Mouse (Mus musculus) limb, embryonic 11.5 days (tissue): ENCODE results near the gene Aak1. TPM values are rescaled to one million over a fixed set of nuclear protein-coding genes. Genes with fewer than 3 reads are reported as not detected.

Source experiments
- ATAC-seq: fragments of 200-750 bp; cut with Nextera tagmentation; 2 replicates; pipeline ENCODE4 v1.8.0; 2017; ENCODE audit warnings: low read depth; ENCODE audit not compliant: insufficient number of reproducible peaks, low FRiP score, low TSS enrichment
- DNase-seq: peaks from one replicate; pipeline ENCODE4 v3.0.0-alpha.2; 2015; ENCODE audit warnings: low spot score
- H3K27ac ChIP-seq: fragments of 300-500 bp; sonication (generic); replicated peaks from 2 replicates; pipeline ENCODE4 v1.5.1; 2014; ENCODE audit warnings: low read depth, mild to moderate bottlenecking, low read length
- H3K27me3 ChIP-seq: fragments of 300-500 bp; sonication (generic); 2 replicates; pipeline ENCODE4 v1.6.1; 2014; ENCODE audit warnings: mild to moderate bottlenecking, low read length, mixed read lengths; ENCODE audit not compliant: control insufficient read depth, insufficient read depth
- H3K36me3 ChIP-seq: fragments of 300-500 bp; sonication (generic); 2 replicates; pipeline ENCODE4 v1.6.1; 2014; ENCODE audit warnings: mild to moderate bottlenecking, low read length, moderate library complexity, mixed read lengths; ENCODE audit not compliant: control insufficient read depth, insufficient read depth
- H3K4me1 ChIP-seq: fragments of 300-500 bp; sonication (generic); 2 replicates; pipeline ENCODE4 v1.6.1; 2014; ENCODE audit warnings: low read length, mixed read lengths; ENCODE audit not compliant: control insufficient read depth, insufficient read depth
- H3K4me2 ChIP-seq: fragments of 300-500 bp; sonication (generic); 2 replicates; pipeline ENCODE4 v1.6.1; 2014; ENCODE audit warnings: low read depth, mild to moderate bottlenecking, moderate library complexity; ENCODE audit not compliant: severe bottlenecking
- H3K4me3 ChIP-seq: fragments of 300-500 bp; sonication (generic); 2 replicates; pipeline ENCODE4 v1.5.1; 2014; ENCODE audit warnings: low read depth, low read length
- H3K9ac ChIP-seq: fragments of 300-500 bp; sonication (generic); 2 replicates; pipeline ENCODE4 v1.6.1; 2014; ENCODE audit warnings: mild to moderate bottlenecking, low read length
- H3K9me3 ChIP-seq: fragments of 300-500 bp; sonication (generic); 2 replicates; pipeline ENCODE4 v1.6.1; 2016; ENCODE audit warnings: low read length; ENCODE audit not compliant: control insufficient read depth
- WGBS: fragments of 180-500 bp; shearing (Covaris S2); extraction: QIAGEN DNeasy Blood & Tissue Kit; methylation state at CpG from one replicate; pipeline ENCODE4 v1.1.7; 2014; 5-methylcytosine and 5-hydroxymethylcytosine counted together
- polyA plus RNA-seq: library from polyadenylated mRNA; unstranded; fragments of >200 nt; fragmentation: Nextera tagmentation; extraction: Ambion mirVana; gene quantifications from 2 replicates; pipeline ENCODE4 v1.2.1, GENCODE M21; 2014

The Aak1 gene
- polyA plus RNA-seq, 1 experiment from 2014 or later: 14.1 TPM

DNA sequence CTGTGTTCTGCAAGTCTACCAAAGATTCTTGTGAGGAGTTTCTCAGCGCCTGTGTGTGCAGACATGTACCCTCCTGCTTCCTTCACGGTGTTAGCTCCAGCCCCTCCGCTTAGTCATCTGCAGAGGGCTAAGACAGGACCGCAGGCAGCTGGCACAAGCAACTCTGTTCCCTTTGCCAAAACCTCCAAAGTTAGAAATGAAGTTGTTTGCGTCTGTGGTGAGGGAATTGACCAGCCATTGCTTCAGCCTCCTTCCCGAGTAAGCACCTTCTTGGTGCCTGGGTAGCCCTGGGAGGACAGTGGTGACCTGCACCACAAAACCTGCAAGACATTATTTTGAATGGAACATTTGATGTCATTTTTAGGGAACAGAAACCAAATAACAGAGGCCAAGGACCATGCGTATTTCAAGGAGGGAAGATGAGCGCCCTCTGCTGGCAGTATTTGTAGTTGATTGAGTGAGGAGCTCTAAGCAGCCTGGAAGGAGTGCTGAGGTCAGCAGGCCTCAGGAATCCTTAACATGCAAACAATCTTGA lies 153.3 kb downstream of the Aak1 start:
- H3K9ac ChIP-seq: no peak overlapping the region
- H3K27me3 ChIP-seq: no peaks in the 10 kb centered on the region
- no peaks in the 10 kb centered on the region for H3K9me3 ChIP-seq
- ATAC-seq (no peak), DNase-seq (peak; percentile 90)
- H3K27ac ChIP-seq: no peak overlapping the region
- H3K4me2 ChIP-seq: no peak overlapping the region
- H3K4me3 ChIP-seq: no peak overlapping the region
- 59% methylated on average over 8 of the region's 8 CpGs for WGBS
- H3K4me1 ChIP-seq: no peaks in the 10 kb centered on the region
- no peaks in the 10 kb centered on the region; the same call in 1 of the 2 replicates for H3K36me3 ChIP-seq

DNA sequence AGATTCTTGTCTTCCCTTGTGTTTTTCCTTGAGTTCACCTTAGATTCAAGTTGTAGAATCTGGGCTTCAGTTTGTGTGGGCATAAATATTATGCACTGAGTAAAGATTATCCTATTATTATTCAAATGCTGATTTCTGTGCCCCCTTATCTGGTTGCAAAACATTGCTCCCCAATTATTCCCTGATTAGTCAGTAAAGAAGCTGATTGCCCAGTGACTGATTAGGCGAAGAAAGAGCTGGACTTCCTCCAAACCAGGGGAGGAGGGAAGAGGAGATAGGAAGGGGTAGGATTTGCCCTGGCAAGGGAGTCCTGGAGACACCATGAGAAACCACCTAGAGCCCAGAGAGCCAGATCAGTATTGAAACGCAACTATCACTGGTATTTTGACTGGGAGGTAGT lies 154.8 kb downstream of the Aak1 start:
- Histone ChIP-seq H3K4me2 (no peak overlapping the region), H3K4me1 (no peaks in the 10 kb centered on the region), H3K4me3 (no peak overlapping the region), H3K27ac (no peak overlapping the region), H3K36me3 (no peaks in the 10 kb centered on the region), H3K27me3 (no peaks in the 10 kb centered on the region), H3K9me3 (no peaks in the 10 kb centered on the region), H3K9ac (no peak overlapping the region)
- DNase-seq (no peak), ATAC-seq (no peak)
- WGBS: 84% methylated on average over 2 of the region's 2 CpGs

GRCm38 (mm10) chr6:87005577-87005976 lies 156.3 kb downstream of the Aak1 start:
- Histone ChIP-seq H3K27ac (no peak overlapping the region), H3K4me3 (no peak overlapping the region), H3K9me3 (no peaks in the 10 kb centered on the region), H3K9ac (no peak overlapping the region), H3K4me2 (no peak overlapping the region), H3K27me3 (no peaks in the 10 kb centered on the region), H3K36me3 (no peaks in the 10 kb centered on the region), H3K4me1 (peaks cover 1% of the 10 kb centered on the region; the same call in 1 of the 2 replicates)
- DNase-seq (no peak), ATAC-seq (no peak)

- 77% methylated on average over 6 of the region's 6 CpGs for WGBS
- ATAC-seq (no peak), DNase-seq (no peak)
- Histone ChIP-seq H3K27me3 (no peaks in the 10 kb centered on the region), H3K36me3 (no peaks in the 10 kb centered on the region), H3K9ac (peak within 1 kb of the TSS; percentile 89), H3K4me1 (peaks cover 3% of the 10 kb centered on the region; the same call in 1 of the 2 replicates), H3K4me2 (peak within 1 kb of the TSS; percentile 42), H3K9me3 (no peaks in the 10 kb centered on the region), H3K27ac (peak within 1 kb of the TSS; percentile 49; the same call in 1 of the 2 replicates), H3K4me3 (peak within 1 kb of the TSS; percentile 85)
Observed at GRCm38 (mm10) chr6:87008887-87009286, 159.6 kb downstream of the Aak1 start, which contains the start of gene Nfu1. Nfu1 (plus strand) TSS chr6:87009236.

GRCm38 (mm10) chr6:87009692-87010328 lies 160.5 kb downstream of the Aak1 start:
- peak overlapping the region; percentile 49; the same call in 1 of the 2 replicates for H3K27ac ChIP-seq
- peak overlapping the region; percentile 42 for H3K4me2 ChIP-seq
- no peaks in the 10 kb centered on the region for H3K27me3 ChIP-seq
- H3K36me3 ChIP-seq: no peaks in the 10 kb centered on the region
- H3K4me1 ChIP-seq: peaks cover 3% of the 10 kb centered on the region; the same call in 1 of the 2 replicates
- ATAC-seq (peak; percentile 88), DNase-seq (peak; percentile 96)
- no peaks in the 10 kb centered on the region for H3K9me3 ChIP-seq
- peak overlapping the region; percentile 89 for H3K9ac ChIP-seq
- under 1% methylated on average over 36 of the region's 36 CpGs for WGBS
- H3K4me3 ChIP-seq: peak overlapping the region; percentile 85

- H3K27ac ChIP-seq: no peak overlapping the region
- H3K27me3 ChIP-seq: no peaks in the 10 kb centered on the region
- H3K36me3 ChIP-seq: peaks cover 18% of the 10 kb centered on the region
- DNase-seq (peak; percentile 58), ATAC-seq (no peak)
- H3K9ac ChIP-seq: no peak overlapping the region
- WGBS: 66% methylated on average over 4 of the region's 4 CpGs
- H3K4me1 ChIP-seq: no peaks in the 10 kb centered on the region
- H3K4me2 ChIP-seq: no peak overlapping the region
- H3K4me3 ChIP-seq: no peak overlapping the region
- peaks cover 3% of the 10 kb centered on the region; the same call in 1 of the 2 replicates for H3K9me3 ChIP-seq
Observed at GRCm38 (mm10) chr6:87016916-87017315, 167.6 kb downstream of the Aak1 start.

DNA sequence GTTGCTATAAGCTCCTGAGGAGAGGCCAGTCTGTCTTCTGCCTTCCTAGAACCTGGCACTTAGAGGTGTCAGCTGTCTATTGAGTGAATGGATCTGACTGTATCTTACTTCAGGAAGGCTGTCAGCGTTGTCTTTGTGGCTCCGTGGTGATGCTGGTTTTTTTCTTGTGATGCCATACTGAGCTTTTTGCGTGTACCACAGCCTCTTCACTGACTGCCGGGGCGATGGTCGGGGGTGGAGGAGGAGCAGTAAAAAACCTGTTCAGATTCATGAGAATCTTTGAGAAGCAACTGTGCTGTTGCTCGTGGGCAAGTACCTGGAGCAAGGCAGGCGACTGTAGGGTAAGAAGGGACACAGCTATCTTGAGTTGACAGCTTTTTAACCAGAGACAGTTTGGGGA lies 169.6 kb downstream of the Aak1 start:
- WGBS: 95% methylated on average over 8 of the region's 8 CpGs
- peaks cover 18% of the 10 kb centered on the region for H3K36me3 ChIP-seq

DNA sequence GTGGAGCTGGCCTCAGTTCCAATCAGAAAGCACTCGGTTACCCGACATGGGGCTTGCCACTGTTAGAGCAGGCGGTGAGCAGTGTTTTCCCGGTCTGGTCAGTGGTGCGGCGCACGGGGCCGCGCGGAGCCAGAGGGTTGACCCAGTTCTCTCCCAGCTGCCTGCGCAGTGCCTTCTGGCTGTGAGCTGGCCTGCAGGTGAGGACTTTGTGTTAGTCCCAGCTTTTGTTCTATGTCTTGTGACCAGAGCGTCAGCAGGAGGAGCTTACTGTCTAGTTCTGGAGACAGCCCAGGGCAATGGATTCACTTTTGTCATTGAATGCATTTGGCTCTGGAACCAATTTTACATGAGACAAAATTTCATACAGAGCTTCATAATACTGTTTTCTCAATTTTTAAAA lies 172.5 kb downstream of the Aak1 start:
- H3K36me3 ChIP-seq: peaks cover 22% of the 10 kb centered on the region
- no peaks in the 10 kb centered on the region for H3K27me3 ChIP-seq
- H3K4me2 ChIP-seq: no peak overlapping the region
- H3K4me1 ChIP-seq: no peaks in the 10 kb centered on the region
- ATAC-seq (no peak), DNase-seq (no peak)
- no peak overlapping the region for H3K9ac ChIP-seq
- H3K4me3 ChIP-seq: no peak overlapping the region
- no peak overlapping the region for H3K27ac ChIP-seq
- 96% methylated on average over 12 of the region's 12 CpGs for WGBS
- H3K9me3 ChIP-seq: peaks cover 3% of the 10 kb centered on the region; the same call in 1 of the 2 replicates

More for the DNA sequence above, 169.6 kb downstream of the Aak1 start:
- no peak overlapping the region for H3K27ac ChIP-seq
- no peak overlapping the region for H3K4me2 ChIP-seq
- no peaks in the 10 kb centered on the region for H3K4me1 ChIP-seq
- H3K4me3 ChIP-seq: no peak overlapping the region
- ATAC-seq (no peak), DNase-seq (no peak)
- no peaks in the 10 kb centered on the region for H3K27me3 ChIP-seq
- no peak overlapping the region for H3K9ac ChIP-seq
- H3K9me3 ChIP-seq: peaks cover 3% of the 10 kb centered on the region; the same call in 1 of the 2 replicates
